Mouse (Mus musculus) cerebellum, adult 9-10 months (tissue): ENCODE measurements around the gene Mas1.

Experiments used
- DNase-seq: peaks from one replicate; pipeline ENCODE4 v3.0.0; 2022

Mas1 gene

DNA sequence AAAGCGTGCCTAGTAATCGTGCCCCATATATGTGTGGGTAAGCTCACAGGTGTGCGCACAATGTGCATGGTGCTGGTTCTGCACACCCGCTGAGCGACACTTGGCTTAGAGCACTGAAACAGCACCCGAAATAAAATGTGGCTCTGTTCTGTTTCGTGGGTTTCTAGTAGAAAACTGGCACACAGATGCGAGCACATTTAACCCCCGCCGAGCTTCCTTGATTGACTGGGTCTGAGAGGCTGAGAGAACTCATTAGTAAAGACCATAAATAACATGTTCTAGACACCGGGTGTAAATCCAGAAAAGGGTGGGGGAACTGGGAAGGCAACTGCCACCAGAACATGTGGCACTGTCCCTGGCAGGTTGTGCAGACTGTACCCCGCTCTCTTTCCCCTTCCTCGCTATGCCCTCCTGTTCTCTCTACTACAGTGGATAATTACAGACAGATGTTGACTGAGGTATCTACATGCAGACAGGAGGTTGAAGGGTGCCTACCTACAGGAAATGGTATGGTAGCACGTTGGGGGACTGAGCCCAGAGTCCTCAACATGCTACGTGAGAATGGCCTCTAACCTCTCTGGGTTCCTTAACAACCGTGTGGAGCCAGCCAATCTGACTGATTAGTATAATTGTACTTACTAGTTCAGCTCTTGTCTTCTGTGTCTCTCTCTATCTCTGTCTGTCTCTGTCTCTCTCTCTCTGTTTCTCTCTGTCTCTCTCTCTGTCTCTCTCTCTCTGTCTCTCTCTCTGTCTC lies 4.5 kb upstream of the Mas1 start:
- DNase-seq: peak; percentile 54

DNA sequence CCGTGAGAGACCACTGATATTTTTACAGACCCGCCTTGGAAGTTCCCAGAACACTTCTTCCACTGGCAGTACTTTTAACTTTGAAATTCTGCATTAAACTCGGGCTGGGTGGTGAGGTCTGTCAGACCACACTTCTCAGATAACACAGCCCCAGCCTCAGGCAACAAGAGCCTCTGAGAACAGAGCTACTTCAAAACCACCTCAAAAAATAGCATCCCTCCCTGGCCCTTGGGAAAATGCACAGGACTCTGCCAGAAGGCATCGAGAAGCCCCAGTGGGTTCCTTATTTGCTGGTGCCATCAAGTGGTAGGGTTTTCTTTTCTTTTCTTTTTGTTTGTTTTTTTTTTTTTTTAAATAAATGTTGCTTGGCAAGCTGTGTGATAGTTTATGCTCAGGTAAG lies 697 bp upstream of the Mas1 start:
- DNase-seq: no peak

DNA sequence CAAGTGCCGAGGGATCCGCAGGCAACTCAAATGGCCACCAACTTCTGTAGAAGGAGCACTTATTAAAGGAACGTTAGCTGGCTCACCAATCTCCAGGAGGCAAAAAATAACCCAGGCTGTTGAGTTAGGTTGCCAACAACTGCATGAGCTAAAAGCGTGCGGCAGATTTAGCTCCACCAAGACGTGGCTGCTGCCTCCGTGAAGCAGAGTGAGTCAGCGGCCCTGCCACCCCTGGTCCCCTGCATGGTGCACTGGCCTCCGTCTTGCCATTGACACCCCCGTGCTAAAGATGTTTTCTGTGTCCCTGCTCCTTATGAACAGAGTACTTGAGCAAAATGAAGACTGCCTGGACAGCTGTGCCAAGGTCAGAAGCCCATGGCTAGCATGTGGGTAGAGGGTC lies 1.1 kb downstream of the Mas1 start:
- no peak for DNase-seq

DNA sequence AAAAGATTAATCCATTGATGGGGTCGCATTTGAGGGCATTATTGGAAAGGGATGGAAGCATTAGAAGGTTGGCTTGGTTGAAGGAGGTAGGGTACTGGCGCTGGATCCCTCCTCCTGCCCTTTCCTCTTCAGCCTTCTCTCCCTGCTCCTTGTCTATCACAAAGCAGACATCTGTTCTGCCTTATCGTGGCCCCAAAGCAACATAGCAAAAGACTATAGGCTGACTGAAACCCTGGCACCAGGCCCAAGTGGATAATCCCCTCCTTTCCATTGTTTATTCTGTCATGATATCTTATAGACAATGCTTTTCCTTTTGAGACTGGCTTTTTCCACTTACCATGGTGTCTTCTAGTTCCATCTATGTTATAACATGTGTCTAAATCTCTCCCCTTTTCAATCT lies 2.5 kb downstream of the Mas1 start:
- no peak for DNase-seq

DNA sequence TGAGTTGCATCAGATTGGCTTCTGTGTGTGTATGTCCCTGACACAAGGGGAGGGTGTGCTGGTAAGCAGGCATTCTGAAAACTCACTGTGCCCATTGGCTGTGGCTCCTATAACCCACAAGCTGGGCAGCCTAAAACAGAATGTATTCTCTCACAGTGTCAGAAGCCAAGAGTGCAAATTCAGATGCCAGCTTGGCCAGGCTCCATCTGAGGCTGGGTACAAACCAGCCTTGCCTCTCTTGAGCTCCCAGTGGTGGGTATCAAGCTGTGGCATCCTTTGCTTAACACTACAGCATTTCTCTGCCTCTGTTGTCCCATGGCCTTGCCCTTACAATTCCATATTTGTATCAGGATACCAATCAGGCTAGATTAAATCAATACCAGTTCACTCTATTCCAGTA lies 3.8 kb downstream of the Mas1 start:
- peak; percentile 55 for DNase-seq

DNA sequence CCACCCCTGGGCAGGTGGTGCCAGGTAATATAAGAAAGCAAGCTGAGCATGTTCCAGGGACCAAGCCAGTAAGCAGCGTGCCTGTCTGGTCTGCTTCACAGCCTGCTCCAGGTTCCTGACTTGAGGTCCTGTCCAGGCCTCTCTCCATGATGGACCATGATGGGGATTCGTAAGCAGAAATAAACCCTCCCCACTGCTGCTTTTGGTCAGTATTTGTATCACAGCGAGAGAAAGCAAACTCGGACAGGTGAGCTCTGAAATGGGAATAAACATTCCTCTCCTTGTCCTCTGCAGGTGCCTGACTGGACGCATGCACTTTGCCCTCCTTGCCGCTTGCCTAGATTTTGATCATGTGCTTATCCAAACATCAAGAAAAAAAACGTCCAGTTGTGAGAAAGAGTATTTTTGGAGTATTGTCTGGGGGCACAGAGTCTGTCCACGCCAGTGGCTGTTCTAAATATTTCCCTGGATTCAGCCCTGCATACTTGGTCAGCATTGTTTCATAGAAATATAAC lies 8.9 kb downstream of the Mas1 start:
- DNase-seq: no peak

DNA sequence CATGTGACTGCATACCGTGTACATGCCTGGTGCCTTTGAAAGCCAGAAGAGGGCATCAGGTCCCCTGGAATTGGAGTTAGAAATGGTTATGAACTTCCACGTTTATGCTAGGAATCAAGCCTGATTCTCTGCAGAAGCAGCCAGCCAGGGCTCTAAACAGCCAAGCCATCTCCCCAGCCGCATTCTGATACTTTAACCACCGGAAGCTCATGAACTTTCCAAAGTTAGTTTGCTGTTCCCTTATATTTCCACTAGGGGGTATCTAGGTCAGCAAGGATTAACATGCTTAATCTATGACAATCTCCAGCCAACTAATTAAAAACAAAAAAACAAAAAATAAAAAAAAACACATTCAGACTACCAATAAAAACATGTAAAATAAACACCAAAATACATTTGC lies 9.9 kb downstream of the Mas1 start:
- no peak for DNase-seq

DNA sequence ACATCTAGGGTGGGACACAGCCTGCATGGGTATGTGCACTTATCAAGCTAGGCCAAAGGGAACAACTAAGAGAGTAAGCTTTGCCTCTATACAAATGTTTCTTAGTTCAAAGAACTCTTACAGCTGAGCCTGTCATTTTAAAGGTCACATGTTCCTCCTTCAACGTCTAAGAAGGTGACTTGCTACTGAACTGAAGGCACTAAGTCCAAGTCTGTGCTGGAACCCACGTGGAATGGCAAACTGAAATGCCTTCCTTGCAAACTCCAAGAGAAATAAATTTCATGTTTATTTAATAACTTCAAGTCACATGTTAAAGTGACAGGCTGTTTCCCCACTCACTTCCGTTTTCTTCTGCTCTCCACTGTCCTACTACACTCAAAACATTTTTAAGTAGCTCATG lies 10.5 kb downstream of the Mas1 start:
- no peak for DNase-seq

DNA sequence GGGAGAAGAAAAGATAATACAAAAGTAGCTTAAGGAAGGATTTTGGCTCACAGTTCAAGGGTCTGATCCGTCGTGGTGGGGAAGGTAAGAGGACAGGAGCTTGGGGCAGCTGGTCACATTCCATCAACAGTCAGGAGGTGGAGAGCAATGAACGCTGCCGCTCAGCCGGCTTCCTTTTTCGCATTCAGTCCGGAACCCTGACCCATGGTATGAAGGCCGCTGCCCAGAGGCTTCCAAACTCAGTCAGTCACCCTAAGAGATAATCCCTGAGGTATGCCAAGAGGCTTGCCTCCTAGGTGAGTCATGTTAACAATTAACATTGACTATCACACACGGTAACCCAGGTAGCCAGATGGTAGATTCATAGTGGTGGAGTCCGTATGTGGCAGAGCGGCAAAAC lies 13.6 kb downstream of the Mas1 start:
- DNase-seq: no peak

DNA sequence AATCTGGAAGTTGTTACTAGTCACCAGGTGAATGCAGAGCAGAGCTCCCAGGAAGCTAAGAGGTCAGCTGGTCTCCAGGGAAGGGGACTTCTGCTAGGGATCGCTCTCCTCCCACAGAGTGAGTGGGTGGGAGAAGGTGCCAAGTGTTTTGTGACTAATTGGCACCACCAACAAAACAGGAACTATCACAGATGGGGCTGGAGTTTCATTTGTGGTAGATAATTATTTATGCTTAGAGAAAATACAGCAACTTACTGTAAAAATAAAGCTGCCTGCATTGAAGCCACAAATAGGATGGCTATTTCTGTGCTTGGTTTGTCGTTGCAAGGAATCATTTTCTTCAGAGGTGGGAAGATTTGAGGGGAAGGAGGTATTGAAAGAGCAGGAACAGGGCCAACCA lies 14.1 kb downstream of the Mas1 start:
- DNase-seq: no peak

DNA sequence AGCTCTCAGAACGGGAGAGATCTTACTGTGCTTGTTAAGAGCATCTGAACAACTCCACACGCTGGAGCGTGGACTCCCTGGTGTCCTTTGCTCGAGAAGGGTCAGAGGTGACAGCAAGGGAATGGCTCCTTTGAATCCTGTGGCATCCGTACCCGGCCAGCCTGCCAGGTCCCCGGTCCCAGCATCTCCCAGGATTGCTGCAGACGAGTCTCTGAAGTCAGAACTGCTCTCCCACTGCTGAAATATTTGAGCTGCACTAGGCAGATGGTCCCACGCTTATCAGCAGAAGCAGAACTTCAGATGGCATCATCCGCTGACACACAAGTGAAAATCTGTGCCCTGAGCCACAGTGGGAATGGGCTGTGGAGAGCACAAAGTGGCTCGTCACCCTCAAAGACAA lies 16.3 kb downstream of the Mas1 start:
- DNase-seq: no peak

DNA sequence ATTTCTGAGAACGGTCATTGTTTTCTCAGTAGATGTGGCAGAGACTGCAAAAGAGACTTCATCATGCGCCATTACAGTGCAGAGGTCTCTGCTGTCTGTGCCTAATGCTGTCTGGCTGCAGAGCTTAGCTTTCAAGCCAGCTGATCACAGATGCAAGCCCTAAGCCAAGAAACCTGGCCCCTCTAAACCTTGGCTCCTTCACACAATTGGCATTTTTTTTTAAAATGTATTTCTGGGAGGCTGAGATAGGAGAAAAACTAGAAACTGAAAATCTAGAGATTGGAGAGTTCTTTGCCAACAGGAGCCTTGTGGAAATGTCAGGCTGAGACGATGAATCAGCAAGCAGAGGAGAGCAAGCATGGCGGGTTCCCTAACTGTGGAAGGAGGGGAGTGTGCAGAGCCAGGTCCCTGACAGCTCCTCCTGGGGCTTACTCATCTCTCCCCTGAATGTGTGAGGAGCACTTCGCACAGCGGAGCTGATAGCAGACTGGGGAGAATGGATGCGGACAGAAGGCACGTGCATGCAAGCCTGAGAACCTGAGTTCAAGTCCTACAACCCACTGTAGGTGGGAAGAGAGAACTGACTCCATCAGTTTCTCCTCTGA lies 18.1 kb downstream of the Mas1 start:
- no peak for DNase-seq

DNA sequence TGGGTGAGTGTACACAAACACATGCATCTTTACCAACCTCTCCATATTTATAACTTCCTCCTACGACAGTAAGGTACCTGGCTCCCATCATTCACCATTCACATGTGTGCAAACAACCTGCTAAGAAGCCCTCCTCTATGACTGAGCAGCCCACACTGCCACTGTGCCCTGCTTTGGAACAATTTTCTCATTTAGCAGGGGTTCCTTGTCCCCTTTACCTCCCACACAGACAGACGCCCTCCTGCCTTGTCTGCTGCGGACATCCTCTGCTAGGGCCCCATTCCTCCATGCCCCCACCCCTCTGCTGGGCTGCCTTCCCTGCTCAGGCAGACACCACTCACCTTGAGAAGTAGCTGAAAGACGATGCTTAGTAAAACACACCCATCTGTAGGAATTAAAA lies 20.2 kb downstream of the Mas1 start:
- no peak for DNase-seq

DNA sequence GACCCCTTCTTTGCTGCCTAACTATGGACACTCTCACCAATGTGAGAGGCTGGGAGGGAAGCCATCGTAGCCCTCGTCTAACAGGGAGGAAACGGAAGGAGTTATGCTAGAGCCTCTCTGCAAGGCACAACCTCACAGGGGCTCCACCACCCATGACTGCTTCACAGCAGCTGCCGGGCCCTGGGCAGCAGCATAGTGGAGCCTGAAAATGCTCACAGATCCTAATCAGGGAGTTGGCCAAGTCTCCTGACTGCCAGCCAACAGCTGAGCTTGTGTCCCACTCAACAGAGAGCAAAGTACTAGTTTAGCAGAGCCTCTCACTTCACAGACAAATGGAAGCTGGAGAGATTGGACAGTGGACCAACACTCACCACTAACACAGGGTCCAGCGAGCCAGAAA lies 21.5 kb downstream of the Mas1 start:
- no peak for DNase-seq

DNA sequence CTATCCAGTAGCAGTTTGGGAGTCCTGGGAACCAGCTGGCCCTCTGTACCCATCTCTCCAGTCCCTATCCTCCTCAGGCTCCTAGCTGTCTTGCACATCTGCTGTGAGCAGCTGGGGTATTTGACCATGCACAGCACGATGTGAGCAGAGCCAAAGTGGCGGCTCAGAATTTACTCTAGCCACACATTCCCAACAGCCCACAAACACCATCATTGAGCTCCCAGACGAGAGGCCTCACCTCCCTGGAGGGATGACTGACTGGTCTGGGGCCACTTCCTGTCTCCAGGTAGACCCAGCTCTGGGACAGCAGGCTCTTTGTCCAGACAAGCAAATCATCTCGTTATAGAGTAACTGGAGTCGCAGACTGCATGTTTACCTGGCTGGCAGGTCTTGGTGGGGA lies 22.1 kb downstream of the Mas1 start:
- DNase-seq: no peak

DNA sequence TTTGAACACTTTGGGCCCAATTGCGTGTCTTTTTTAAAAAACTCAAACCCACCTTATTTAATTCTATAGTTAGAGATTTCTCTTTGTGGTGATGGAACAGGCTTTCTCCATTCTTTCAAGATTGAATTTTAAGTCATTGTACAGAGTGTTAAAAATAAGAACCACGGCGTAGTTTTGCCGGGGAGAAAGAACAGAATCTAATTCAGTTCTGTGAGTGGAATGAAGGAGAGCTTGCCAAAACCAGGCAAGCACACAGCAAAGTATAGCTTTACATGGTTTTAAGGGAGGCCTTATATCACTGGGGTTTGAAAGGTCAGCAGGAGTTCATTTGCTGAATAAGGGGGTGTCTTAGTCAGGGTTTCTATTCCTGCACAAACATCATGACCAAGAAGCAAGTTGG lies 23.4 kb downstream of the Mas1 start:
- no peak for DNase-seq

DNA sequence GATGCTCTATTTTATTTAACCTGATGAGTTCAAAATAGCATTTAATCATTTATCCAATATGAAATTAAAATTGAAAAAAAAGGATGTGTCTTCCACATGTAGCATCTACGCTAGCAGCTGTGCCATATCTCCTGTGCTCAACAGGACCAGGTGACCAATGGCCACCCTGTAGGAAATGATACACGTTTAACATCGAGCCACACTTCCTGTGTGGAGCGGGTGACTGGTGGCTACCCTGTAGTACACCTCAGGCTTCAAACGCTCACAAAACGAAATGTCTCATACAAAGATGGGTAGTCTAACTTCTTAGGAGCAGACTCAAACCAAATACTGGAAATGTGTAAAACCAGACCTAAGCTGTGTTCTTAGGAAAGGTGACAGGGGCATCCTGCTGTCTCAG lies 24.1 kb downstream of the Mas1 start:
- DNase-seq: no peak

DNA sequence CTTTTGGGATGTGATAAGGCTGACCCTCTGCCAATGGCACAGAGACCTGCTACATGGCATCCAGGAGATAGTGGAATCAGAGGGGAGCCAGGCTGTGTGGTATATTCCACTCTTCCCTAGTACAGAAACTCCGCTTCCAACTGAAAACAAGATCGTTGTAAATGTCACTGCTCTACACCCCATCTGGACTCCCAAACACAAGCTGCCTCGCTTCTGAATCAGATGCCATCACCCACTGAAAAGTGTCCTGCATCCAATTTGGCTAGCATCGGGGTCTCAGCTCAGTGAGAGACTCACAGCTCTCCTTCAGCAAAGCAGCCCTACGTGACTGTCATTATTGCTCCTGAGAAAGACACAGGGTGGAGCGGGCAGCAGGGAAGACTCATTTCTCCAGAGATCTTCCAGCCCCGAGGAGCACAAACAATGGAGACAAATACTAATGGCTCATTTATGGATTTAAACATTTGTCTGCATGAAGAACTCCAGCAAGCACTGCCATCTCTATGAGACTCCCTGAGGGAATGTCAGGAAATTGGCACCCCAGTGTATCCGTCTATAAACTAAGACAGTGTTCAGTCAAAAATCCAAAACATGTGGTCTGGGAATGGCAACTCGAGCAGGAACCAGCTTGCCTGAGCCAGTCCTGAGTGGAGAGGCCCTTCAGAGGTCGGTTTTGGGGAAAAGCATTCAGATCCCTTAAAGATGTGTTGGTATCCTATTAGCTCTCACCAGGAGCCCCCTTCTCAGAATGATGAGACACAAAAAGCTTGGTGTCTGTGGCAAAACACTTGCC lies 28.3 kb downstream of the Mas1 start:
- peak; percentile 69 for DNase-seq

DNA sequence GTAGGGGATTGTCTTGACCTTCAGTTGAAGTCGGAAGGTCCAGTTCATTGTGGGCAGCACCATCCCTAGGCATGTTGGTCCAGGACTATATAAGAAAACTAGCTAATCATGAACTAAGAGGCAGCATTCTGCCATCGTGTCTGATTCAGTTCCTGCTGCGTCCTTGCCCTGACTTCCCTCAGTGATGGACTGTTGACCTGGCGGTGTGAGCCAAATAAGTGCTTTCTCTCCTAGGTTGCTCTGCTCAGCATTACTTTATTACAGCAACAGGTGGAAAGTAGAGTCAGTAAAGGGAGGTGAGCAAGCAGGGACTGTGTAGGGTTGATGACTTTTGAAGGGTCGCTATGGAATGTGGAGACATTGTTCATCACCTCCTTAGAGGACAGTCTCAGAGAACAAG lies 32.2 kb downstream of the Mas1 start:
- no peak for DNase-seq

DNA sequence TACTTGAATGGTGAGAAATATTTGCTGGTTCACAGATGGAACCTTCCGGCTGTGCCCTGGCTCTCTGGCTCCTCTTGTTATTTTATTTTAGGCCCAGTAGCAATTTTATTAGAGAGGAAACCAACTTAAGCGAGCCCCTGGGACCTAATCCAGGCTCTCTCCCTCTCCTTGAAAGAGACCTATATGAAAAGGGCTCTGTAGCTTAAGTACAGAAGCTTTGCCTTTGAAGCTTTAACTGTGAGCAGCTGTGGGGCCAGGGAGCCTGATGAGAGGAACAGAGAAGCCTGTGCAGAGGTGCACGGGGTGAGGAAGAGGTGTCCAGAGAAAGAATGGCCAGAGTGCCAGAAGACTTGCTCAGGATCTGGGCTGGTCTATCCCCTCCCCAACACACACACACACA lies 33.1 kb downstream of the Mas1 start:
- DNase-seq: no peak

DNA sequence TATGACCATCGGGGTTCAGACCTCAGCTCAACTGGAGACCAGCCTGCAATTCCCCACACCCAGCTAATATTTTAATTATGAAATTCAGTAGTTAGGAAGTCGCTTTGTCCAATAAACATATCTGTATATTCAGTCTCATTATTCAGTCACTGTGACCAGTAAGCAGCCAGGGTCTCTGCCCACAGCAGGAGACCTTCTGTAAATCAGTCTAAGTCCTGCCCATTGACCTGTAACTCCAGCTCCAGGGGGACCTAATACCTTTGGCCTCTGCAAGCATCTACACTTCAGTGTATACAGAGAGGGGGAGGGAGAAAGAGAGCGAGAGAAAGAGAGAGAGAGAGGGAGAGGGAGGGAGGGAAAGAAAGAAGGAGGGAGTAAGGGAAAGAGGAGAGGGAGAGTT lies 33.6 kb downstream of the Mas1 start:
- DNase-seq: no peak

DNA sequence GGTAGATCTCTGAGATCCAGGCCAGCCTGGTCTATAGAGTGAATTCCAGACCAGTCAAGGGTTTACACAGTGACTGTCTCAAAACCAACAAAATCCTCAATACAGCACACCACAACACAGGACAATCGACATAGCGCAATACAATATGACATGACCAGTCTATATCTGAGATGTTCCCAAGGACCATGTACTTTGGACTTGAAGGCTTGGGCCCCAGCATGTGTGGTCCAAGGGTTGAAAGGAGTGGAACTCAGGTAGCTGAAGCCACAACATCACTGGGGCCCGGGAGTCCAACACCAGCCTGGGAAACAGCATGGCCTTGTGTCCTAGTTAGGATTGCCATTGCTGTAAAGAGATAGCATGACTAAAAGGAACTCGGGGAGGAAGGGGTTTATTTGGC lies 35.3 kb downstream of the Mas1 start:
- no peak for DNase-seq

DNA sequence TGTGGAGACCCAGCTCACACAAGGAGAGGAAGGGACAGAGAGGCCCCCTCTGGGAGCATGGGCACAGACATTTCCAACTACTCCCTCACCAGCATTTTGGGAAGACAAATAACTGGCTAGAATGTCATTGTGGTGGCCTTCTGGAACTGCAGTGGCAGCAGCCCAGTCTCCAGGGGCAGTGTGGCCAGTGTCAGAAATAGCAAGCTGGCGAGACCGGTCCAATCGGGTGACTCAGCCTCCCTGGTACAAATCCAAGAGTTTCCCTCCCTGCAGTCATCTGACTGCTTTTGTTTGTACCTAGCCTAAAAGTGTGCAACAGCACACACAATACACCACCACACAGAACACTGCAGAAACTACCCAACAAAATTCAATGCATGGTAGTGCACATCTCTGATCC lies 35.7 kb downstream of the Mas1 start:
- peak; percentile 83 for DNase-seq

DNA sequence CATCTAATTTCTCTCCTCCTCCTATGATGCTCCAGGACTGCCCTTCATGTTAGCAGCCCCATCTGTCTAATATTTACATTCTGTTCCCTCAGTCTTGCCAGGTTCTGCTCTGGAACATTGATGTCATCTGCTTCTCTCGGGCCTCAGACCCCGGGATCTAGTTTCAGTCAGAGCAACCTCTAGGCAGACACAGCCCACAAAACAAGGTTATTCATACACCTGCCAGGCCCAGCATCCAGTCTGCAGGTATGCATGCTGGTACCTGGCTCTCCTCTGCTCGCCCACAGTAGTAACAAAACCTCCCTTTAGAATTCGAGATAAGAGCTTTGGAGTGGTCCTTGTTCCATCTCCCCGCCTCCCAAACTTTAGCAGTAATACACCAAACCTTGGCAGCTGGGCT lies 37.6 kb downstream of the Mas1 start:
- peak; percentile 74 for DNase-seq
